Comparison of ENCODE assay signal across 22 mouse cellular contexts in genomic region chr1:45835362-45836063, GRCm38 (mm10). TPM values are rescaled to one million over a fixed set of nuclear protein-coding genes. Genes with fewer than 3 reads are reported as not detected.
A peak's percentile ranks its signal among the peaks of the same experiment; 100 is the strongest.
DNase-seq lines count a peak whose midpoint lies in the region; ATAC-seq and TF ChIP-seq lines count a peak whose summit lies in the region.
"Had no signal": no experiment of that assay in that cellular context is flagged by ENCODE, and none has a peak within 500 bp of the region (broad histone marks: within the 10 kb centered on the region; RNA-seq: fewer than 3 reads in every experiment).

No protein-coding gene starts in this region.

- peak; percentile 17 for DNase-seq in kidney, postnatal 14 days
- peak; percentile 64 for DNase-seq in NIH3T3 (ENCODE audit: low read depth)
- peak; percentile 15 for DNase-seq in mesoderm, embryonic 11.5 days (ENCODE audit: low read depth, low spot score)
- no peak for DNase-seq in ovary, adult 18-20 months (ENCODE audit: low spot score)
- no peak for DNase-seq in cerebellum, adult 9-11 months
- DNase-seq: adrenal gland, postnatal 10 days; cerebellum, adult 11 months; cerebellum, postnatal 36 days; heart, postnatal 36 days; lung, postnatal 14 days; right cerebral cortex, postnatal 25 days; thymus, postnatal 25 days had no signal

- no peak overlapping the region for H3K9ac ChIP-seq in kidney, embryonic 14.5 days (ENCODE audit: low read depth, low read length)
- H3K9ac ChIP-seq: embryonic facial prominence, embryonic 12.5 days; forebrain, embryonic 15.5 days; heart, embryonic 13.5 days; hindbrain, embryonic 15.5 days; limb, embryonic 13.5 days; neural tube, embryonic 12.5 days had no signal

- no peaks in the 10 kb centered on the region for H3K4me1 ChIP-seq in kidney, embryonic 14.5 days (ENCODE audit: control insufficient read depth, insufficient read depth, low read length)
- H3K4me1 ChIP-seq: embryonic facial prominence, embryonic 12.5 days; forebrain, embryonic 15.5 days; hindbrain, embryonic 15.5 days; limb, embryonic 13.5 days; midbrain, embryonic 10.5 days; neural tube, embryonic 12.5 days had no signal

- no peaks in the 10 kb centered on the region for H3K79me3 ChIP-seq in C2C12 (ENCODE audit: low read depth)

- no peak overlapping the region for H3K4me2 ChIP-seq in kidney, embryonic 14.5 days (replicated peaks; ENCODE audit: low read depth, low read length)
- H3K4me2 ChIP-seq: embryonic facial prominence, embryonic 12.5 days; forebrain, embryonic 15.5 days; heart, embryonic 13.5 days; hindbrain, embryonic 15.5 days; limb, embryonic 13.5 days; neural tube, embryonic 12.5 days had no signal

- no peak overlapping the region for H3K4me3 ChIP-seq in kidney, embryonic 14.5 days (ENCODE audit: low read length)
- no peak overlapping the region for H3K4me3 ChIP-seq in C2C12 (ENCODE audit: insufficient read depth, poor library complexity, severe bottlenecking)
- H3K4me3 ChIP-seq: embryonic facial prominence, embryonic 12.5 days; forebrain, embryonic 15.5 days; heart, embryonic 13.5 days; hindbrain, embryonic 15.5 days; limb, embryonic 13.5 days; midbrain, embryonic 10.5 days; neural tube, embryonic 12.5 days had no signal

- no peak overlapping the region for H3ac ChIP-seq in C2C12 (ENCODE audit: control insufficient read depth, insufficient read length, low read depth)

- no peak for TF ChIP-seq CTCF in C2C12 (IDR thresholded peaks at IDR 0.05; ENCODE audit: control insufficient read depth, insufficient read depth, insufficient read length)

- H3K27me3 ChIP-seq in kidney, embryonic 14.5 days (ENCODE audit: control insufficient read depth, insufficient read depth, low read length) = no peaks in the 10 kb centered on the region
- H3K27me3 ChIP-seq in C2C12 (ENCODE audit: control insufficient read depth, insufficient read depth, insufficient read length) = no peaks in the 10 kb centered on the region
- H3K27me3 ChIP-seq: embryonic facial prominence, embryonic 12.5 days; forebrain, embryonic 15.5 days; heart, embryonic 13.5 days; hindbrain, embryonic 15.5 days; limb, embryonic 13.5 days; neural tube, embryonic 12.5 days had no signal

- no peaks in the 10 kb centered on the region for H3K79me2 ChIP-seq in C2C12 (ENCODE audit: control insufficient read depth, insufficient read depth)

- 59% methylated on average over 4 of the region's 4 CpGs for WGBS in kidney, embryonic 14.5 days

- H3K9me3 ChIP-seq in kidney, embryonic 14.5 days (ENCODE audit: control insufficient read depth, low read length) = no peaks in the 10 kb centered on the region
- H3K9me3 ChIP-seq: embryonic facial prominence, embryonic 12.5 days; forebrain, embryonic 15.5 days; heart, embryonic 13.5 days; hindbrain, embryonic 15.5 days; limb, embryonic 13.5 days; midbrain, embryonic 10.5 days; neural tube, embryonic 12.5 days had no signal

- no peaks in the 10 kb centered on the region for H3K36me3 ChIP-seq in kidney, embryonic 14.5 days (ENCODE audit: control insufficient read depth, insufficient read depth, low read length)
- no peaks in the 10 kb centered on the region for H3K36me3 ChIP-seq in C2C12 (ENCODE audit: control insufficient read depth, insufficient read depth)
- H3K36me3 ChIP-seq: embryonic facial prominence, embryonic 12.5 days; forebrain, embryonic 15.5 days; heart, embryonic 13.5 days; hindbrain, embryonic 15.5 days; limb, embryonic 13.5 days; midbrain, embryonic 10.5 days; neural tube, embryonic 12.5 days had no signal

- H3K27ac ChIP-seq in kidney, embryonic 14.5 days (ENCODE audit: low read depth, low read length) = no peak overlapping the region
- H3K27ac ChIP-seq: embryonic facial prominence, embryonic 12.5 days; forebrain, embryonic 15.5 days; heart, embryonic 13.5 days; hindbrain, embryonic 15.5 days; limb, embryonic 13.5 days; midbrain, embryonic 10.5 days; neural tube, embryonic 12.5 days had no signal

- ATAC-seq in kidney, embryonic 14.5 days (ENCODE audit: low FRiP score, low TSS enrichment) = no peak; the same call in 1 of the 2 replicates
- ATAC-seq: forebrain, embryonic 15.5 days had no signal

TF ChIP-seq in C2C12, 6 proteins besides CTCF, POLR2A, EP300 and RAD21:
- TF ChIP-seq USF1 (IDR thresholded peaks at IDR 0.05; ENCODE audit: low read depth) (no peak), FOSL1 (IDR thresholded peaks at IDR 0.05; ENCODE audit: insufficient read depth, low read length, poor library complexity, severe bottlenecking) (no peak), MAX (IDR thresholded peaks at IDR 0.05) (no peak), MYOD1 (IDR thresholded peaks at IDR 0.05; ENCODE audit: control insufficient read depth, insufficient read length, low read depth) (no peak), MYOG (IDR thresholded peaks at IDR 0.05; ENCODE audit: control insufficient read depth, extremely low read depth, insufficient read length) (no peak), CEBPB (IDR thresholded peaks at IDR 0.05; ENCODE audit: low read depth) (peak; percentile 43)
TF ChIP-seq in C2C12: peak in this region for 1.

RNA-seq across cellular contexts. Expression of gene Wdr75, which starts 40.5 kb away (rescaled TPM):
- polyA plus RNA-seq in kidney, embryonic 14.5 days (2014; fragmentation: Nextera tagmentation; extraction: Ambion mirVana) = 73.0 and 90.1 TPM in 2 replicates
- 26.0 TPM for polyA plus RNA-seq in C2C12 (2012; fragmentation: generic; extraction: Trizol)

RNA-seq across cellular contexts. Expression of gene Gm5269, which starts 54.6 kb away (rescaled TPM):
- polyA plus RNA-seq in kidney, embryonic 14.5 days (2014; fragmentation: Nextera tagmentation; extraction: Ambion mirVana) = not detected in 2 replicates
- polyA plus RNA-seq in C2C12 (2012; fragmentation: generic; extraction: Trizol) = not detected
- polyA plus RNA-seq: brain, embryonic 14.5 days; embryonic facial prominence, embryonic 12.5 days; forebrain, embryonic 15.5 days; heart, embryonic 13.5 days; hindbrain, embryonic 15.5 days; limb, embryonic 13.5 days; midbrain, embryonic 10.5 days; neural tube, embryonic 12.5 days had no signal

Comparison
In these comparisons a context has a peak if more than half of its experiments do, and no peak if none do; other contexts are left out.
1. DNase-seq: peak in kidney, postnatal 14 days (single experiment), NIH3T3 (single experiment) and mesoderm, embryonic 11.5 days (single experiment); none in ovary, adult 18-20 months (single experiment) and cerebellum, adult 9-11 months (single experiment).